Comparison of ENCODE assay signal across 28 mouse cellular contexts in genomic region chr11:32297866-32298531, GRCm38 (mm10). TPM values are rescaled to one million over a fixed set of nuclear protein-coding genes. Genes with fewer than 3 reads are reported as not detected.
A peak's percentile ranks its signal among the peaks of the same experiment; 100 is the strongest.
DNase-seq lines count a peak whose midpoint lies in the region; ATAC-seq and TF ChIP-seq lines count a peak whose summit lies in the region.
"Had no signal": no experiment of that assay in that cellular context is flagged by ENCODE, and none has a peak within 500 bp of the region (broad histone marks: within the 10 kb centered on the region; RNA-seq: fewer than 3 reads in every experiment).

No protein-coding gene starts in this region.

- no peak for DNase-seq in stomach, postnatal 0 days (ENCODE audit: low spot score)
- DNase-seq in liver: peak; percentile 50
- no peak for DNase-seq in ovary, postnatal 10 days (ENCODE audit: low spot score)
- DNase-seq in cerebellum, adult 8-10 months: no peak
- DNase-seq: adrenal gland, postnatal 10 days; cerebellum, adult 18-20 months; cerebellum, postnatal 14 days; gastrocnemius, adult 2 months; heart, adult 2 months; kidney, adult 9 months; kidney, postnatal 10 days; lung, postnatal 4 days; right cerebral cortex, postnatal 4 days had no signal

- no peaks in the 10 kb centered on the region for H3K9me3 ChIP-seq in stomach, embryonic 15.5 days
- H3K9me3 ChIP-seq in stomach, postnatal 0 days (ENCODE audit: control insufficient read depth, low read length): no peaks in the 10 kb centered on the region
- no peaks in the 10 kb centered on the region for H3K9me3 ChIP-seq in liver, embryonic 15.5 days (replicated peaks)
- H3K9me3 ChIP-seq in heart, embryonic 11.5 days (replicated peaks; ENCODE audit: control insufficient read depth, low read length): no peaks in the 10 kb centered on the region
- H3K9me3 ChIP-seq: forebrain, embryonic 15.5 days; megakaryocyte, embryonic 14.5 days; midbrain, embryonic 12.5 days; neural tube, embryonic 12.5 days had no signal

- no peaks in the 10 kb centered on the region for H3K4me1 ChIP-seq in stomach, embryonic 15.5 days
- no peaks in the 10 kb centered on the region for H3K4me1 ChIP-seq in stomach, postnatal 0 days (replicated peaks; ENCODE audit: control insufficient read depth, insufficient read depth)
- peaks cover 48% of the 10 kb centered on the region for H3K4me1 ChIP-seq in liver, embryonic 15.5 days (replicated peaks)
- no peaks in the 10 kb centered on the region for H3K4me1 ChIP-seq in heart, embryonic 11.5 days (ENCODE audit: control insufficient read depth, insufficient read depth, low read length)
- H3K4me1 ChIP-seq: midbrain, embryonic 12.5 days; neural tube, embryonic 12.5 days had no signal

- no peaks in the 10 kb centered on the region for H3K27me3 ChIP-seq in stomach, embryonic 15.5 days (replicated peaks)
- no peaks in the 10 kb centered on the region for H3K27me3 ChIP-seq in stomach, postnatal 0 days (ENCODE audit: control insufficient read depth, insufficient read depth, low read length)
- H3K27me3 ChIP-seq in liver, embryonic 15.5 days: peaks cover 25% of the 10 kb centered on the region
- H3K27me3 ChIP-seq in heart, embryonic 11.5 days (ENCODE audit: control insufficient read depth, insufficient read depth, low read length): peaks cover 11% of the 10 kb centered on the region
- H3K27me3 ChIP-seq: forebrain, embryonic 15.5 days had no signal

- TF ChIP-seq EP300 in stomach, postnatal 0 days (optimal IDR thresholded peaks at IDR 0.05): no peak

- ATAC-seq in stomach, embryonic 15.5 days (ENCODE audit: insufficient read depth, low FRiP score, low read depth): peak; percentile 37; the same call in 1 of the 2 replicates
- no peak for ATAC-seq in stomach, postnatal 0 days (ENCODE audit: low FRiP score, low TSS enrichment)
- peak; percentile 34 for ATAC-seq in liver, embryonic 15.5 days (ENCODE audit: insufficient read depth)
- no peak for ATAC-seq in heart, embryonic 11.5 days (replicated peaks; ENCODE audit: insufficient number of reproducible peaks, low FRiP score, low TSS enrichment)
- ATAC-seq: forebrain, embryonic 15.5 days; hindbrain, embryonic 16.5 days; Patski had no signal

- no peak for TF ChIP-seq CTCF in stomach, postnatal 0 days (IDR thresholded peaks at IDR 0.05; ENCODE audit: low read depth)

- H3K9ac ChIP-seq in stomach, embryonic 15.5 days: no peak overlapping the region
- no peak overlapping the region for H3K9ac ChIP-seq in stomach, postnatal 0 days (ENCODE audit: low read length)
- 0 out of 2 replicates have a peak overlapping the region, but pooled peaks have one; percentile 43 for H3K9ac ChIP-seq in liver, embryonic 15.5 days
- no peak overlapping the region for H3K9ac ChIP-seq in heart, embryonic 11.5 days (ENCODE audit: low read depth, low read length)
- H3K9ac ChIP-seq: forebrain, embryonic 15.5 days; midbrain, embryonic 12.5 days; neural tube, embryonic 12.5 days had no signal

- H3K4me2 ChIP-seq in stomach, embryonic 15.5 days: no peak overlapping the region
- H3K4me2 ChIP-seq in stomach, postnatal 0 days (replicated peaks; ENCODE audit: low read depth): no peak overlapping the region
- H3K4me2 ChIP-seq in liver, embryonic 15.5 days: peak overlapping the region; percentile 47
- H3K4me2 ChIP-seq in heart, embryonic 11.5 days: no peak overlapping the region; the same call in 1 of the 2 replicates
- H3K4me2 ChIP-seq: forebrain, embryonic 15.5 days; midbrain, embryonic 12.5 days; neural tube, embryonic 12.5 days had no signal

- H3K27ac ChIP-seq in stomach, embryonic 15.5 days: no peak overlapping the region
- H3K27ac ChIP-seq in stomach, postnatal 0 days (replicated peaks): no peak overlapping the region
- H3K27ac ChIP-seq in liver, embryonic 15.5 days (replicated peaks): peak overlapping the region; percentile 95
- no peak overlapping the region for H3K27ac ChIP-seq in heart, embryonic 11.5 days (ENCODE audit: low read depth, low read length)
- H3K27ac ChIP-seq: forebrain, embryonic 15.5 days; gastrocnemius, adult 2 months; heart, adult 2 months; midbrain, embryonic 12.5 days; neural tube, embryonic 12.5 days had no signal

- no peaks in the 10 kb centered on the region for H3K36me3 ChIP-seq in stomach, embryonic 15.5 days
- no peaks in the 10 kb centered on the region for H3K36me3 ChIP-seq in stomach, postnatal 0 days (ENCODE audit: control insufficient read depth, insufficient read depth, low read length)
- peaks cover 36% of the 10 kb centered on the region for H3K36me3 ChIP-seq in liver, embryonic 15.5 days (replicated peaks)
- no peaks in the 10 kb centered on the region for H3K36me3 ChIP-seq in heart, embryonic 11.5 days (ENCODE audit: control insufficient read depth, insufficient read depth, low read length)
- H3K36me3 ChIP-seq: forebrain, embryonic 15.5 days; midbrain, embryonic 12.5 days; neural tube, embryonic 12.5 days had no signal

- H3K4me3 ChIP-seq in stomach, embryonic 15.5 days (replicated peaks): no peak overlapping the region
- no peak overlapping the region for H3K4me3 ChIP-seq in stomach, postnatal 0 days (ENCODE audit: low read depth, low read length)
- peak overlapping the region; percentile 58 for H3K4me3 ChIP-seq in liver, embryonic 15.5 days (replicated peaks)
- H3K4me3 ChIP-seq in heart, embryonic 11.5 days (ENCODE audit: low read depth, low read length): no peak overlapping the region
- H3K4me3 ChIP-seq: forebrain, embryonic 15.5 days; gastrocnemius, adult 2 months; heart, adult 2 months; megakaryocyte, embryonic 14.5 days; midbrain, embryonic 12.5 days; myocyte; neural tube, embryonic 12.5 days had no signal

- 84% methylated on average over 1 of the region's 1 CpGs for WGBS in stomach, embryonic 15.5 days
- WGBS in stomach, postnatal 0 days: 82% methylated on average over 1 of the region's 1 CpGs
- WGBS in liver, embryonic 15.5 days (ENCODE audit: insufficient replicate concordance): 65% methylated on average over 1 of the region's 1 CpGs
- WGBS in heart, embryonic 11.5 days (ENCODE audit: insufficient replicate concordance): 76% methylated on average over 1 of the region's 1 CpGs

RNA-seq across cellular contexts. Expression of gene Hba-a2, which starts 1.7 kb away (rescaled TPM):
- polyA plus RNA-seq in stomach, embryonic 15.5 days (2015; fragmentation: Nextera tagmentation; extraction: Ambion mirVana): 12,213 and 21,597 TPM in 2 replicates
- 728 and 926 TPM in 2 replicates for polyA plus RNA-seq in stomach, postnatal 0 days (2015; fragmentation: Nextera tagmentation; extraction: Ambion mirVana)
- 175,652 and 176,876 TPM in 2 replicates for polyA plus RNA-seq in liver, embryonic 15.5 days (2015; fragmentation: Nextera tagmentation; extraction: Ambion mirVana)
- polyA plus RNA-seq in heart, embryonic 11.5 days (2014; fragmentation: Nextera tagmentation; extraction: Ambion mirVana): 18,841 and 22,217 TPM in 2 replicates
- polyA plus RNA-seq: myocyte, Patski had no signal

RNA-seq across cellular contexts. Expression of gene Hbq1a, which starts 1.9 kb away (rescaled TPM):
- 0.89 and 1.3 TPM in 2 replicates for polyA plus RNA-seq in stomach, embryonic 15.5 days (2015; fragmentation: Nextera tagmentation; extraction: Ambion mirVana)
- not detected in 2 replicates for polyA plus RNA-seq in stomach, postnatal 0 days (2015; fragmentation: Nextera tagmentation; extraction: Ambion mirVana)
- polyA plus RNA-seq in liver, embryonic 15.5 days (2015; fragmentation: Nextera tagmentation; extraction: Ambion mirVana): 7.3 and 8.0 TPM in 2 replicates
- 0.64 and 1.2 TPM in 2 replicates for polyA plus RNA-seq in heart, embryonic 11.5 days (2014; fragmentation: Nextera tagmentation; extraction: Ambion mirVana)
- polyA plus RNA-seq: hindbrain, embryonic 11.5 days; intestine, embryonic 14.5 days; large intestine, adult 2 months; limb, embryonic 11.5 days; liver, adult 2 months; Patski had no signal

RNA-seq across cellular contexts. Expression of gene Hbq1b, which starts 11.2 kb away (rescaled TPM):
- 4.5 and 8.8 TPM in 2 replicates for polyA plus RNA-seq in stomach, embryonic 15.5 days (2015; fragmentation: Nextera tagmentation; extraction: Ambion mirVana)
- polyA plus RNA-seq in stomach, postnatal 0 days (2015; fragmentation: Nextera tagmentation; extraction: Ambion mirVana): 0.18 TPM in 1 of 2 replicates, not detected in the other
- 139 and 151 TPM in 2 replicates for polyA plus RNA-seq in liver, embryonic 15.5 days (2015; fragmentation: Nextera tagmentation; extraction: Ambion mirVana)
- polyA plus RNA-seq in heart, embryonic 11.5 days (2014; fragmentation: Nextera tagmentation; extraction: Ambion mirVana): 23.0 and 24.4 TPM in 2 replicates
- polyA plus RNA-seq: large intestine, adult 2 months; liver, adult 2 months; Patski had no signal

RNA-seq across cellular contexts. Expression of gene Hba-a1, which starts 14.7 kb away (rescaled TPM):
- polyA plus RNA-seq in stomach, embryonic 15.5 days (2015; fragmentation: Nextera tagmentation; extraction: Ambion mirVana): 4,810 and 9,460 TPM in 2 replicates
- 317 and 411 TPM in 2 replicates for polyA plus RNA-seq in stomach, postnatal 0 days (2015; fragmentation: Nextera tagmentation; extraction: Ambion mirVana)
- 74,460 and 76,487 TPM in 2 replicates for polyA plus RNA-seq in liver, embryonic 15.5 days (2015; fragmentation: Nextera tagmentation; extraction: Ambion mirVana)
- 8,943 and 11,032 TPM in 2 replicates for polyA plus RNA-seq in heart, embryonic 11.5 days (2014; fragmentation: Nextera tagmentation; extraction: Ambion mirVana)
- polyA plus RNA-seq: Patski had no signal

RNA-seq across cellular contexts. Expression of gene Hba-x, which starts 21.8 kb away (rescaled TPM):
- 61.7 and 62.6 TPM in 2 replicates for polyA plus RNA-seq in stomach, embryonic 15.5 days (2015; fragmentation: Nextera tagmentation; extraction: Ambion mirVana)
- polyA plus RNA-seq in stomach, postnatal 0 days (2015; fragmentation: Nextera tagmentation; extraction: Ambion mirVana): 0.18 TPM in 1 of 2 replicates, not detected in the other
- 72.6 and 109 TPM in 2 replicates for polyA plus RNA-seq in liver, embryonic 15.5 days (2015; fragmentation: Nextera tagmentation; extraction: Ambion mirVana)
- polyA plus RNA-seq in heart, embryonic 11.5 days (2014; fragmentation: Nextera tagmentation; extraction: Ambion mirVana): 9,744 and 12,458 TPM in 2 replicates
- polyA plus RNA-seq: heart, adult 2 months; large intestine, adult 2 months; liver, adult 2 months; myocyte; Patski had no signal

Comparison
In these comparisons a context has a peak if more than half of its experiments do, and no peak if none do; other contexts are left out.
1. ATAC-seq: peak in stomach, embryonic 15.5 days (single experiment) and liver, embryonic 15.5 days (single experiment); none in stomach, postnatal 0 days (single experiment) and heart, embryonic 11.5 days (single experiment).
2. RNA of gene Hba-a2, which starts 1.7 kb away (polyA plus RNA-seq): 175,652 to 176,876 TPM in liver, embryonic 15.5 days, 18,841 to 22,217 TPM in heart, embryonic 11.5 days and 12,213 to 21,597 TPM in stomach, embryonic 15.5 days; 728 to 926 TPM in stomach, postnatal 0 days; every median in the first group is over 10 times any median in the second.